Mouse (Mus musculus): ENCODE results near the gene Rcbtb2.

Gene Rcbtb2

DNA sequence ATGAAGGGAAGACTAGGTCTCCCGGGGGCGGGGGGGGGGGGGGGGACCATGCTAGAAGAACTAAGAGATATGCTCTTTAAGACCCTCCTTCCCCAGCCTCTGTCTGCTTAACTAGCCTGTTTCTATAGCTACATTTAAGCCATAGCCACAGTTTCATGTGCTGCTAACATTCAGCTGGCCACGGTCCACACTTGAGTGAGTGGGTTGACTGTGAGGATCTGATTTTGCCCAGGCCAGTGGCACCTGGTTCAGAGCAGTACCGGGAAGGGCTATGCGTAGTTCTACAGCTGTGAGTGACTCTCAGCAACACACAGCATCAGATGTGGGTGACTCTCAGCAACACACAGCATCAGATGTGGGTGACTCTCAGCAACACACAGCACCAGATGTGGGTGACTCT, 38.5 kb downstream of the Rcbtb2 start:
- no peak for DNase-seq (ENCODE audit: low spot score)

DNA sequence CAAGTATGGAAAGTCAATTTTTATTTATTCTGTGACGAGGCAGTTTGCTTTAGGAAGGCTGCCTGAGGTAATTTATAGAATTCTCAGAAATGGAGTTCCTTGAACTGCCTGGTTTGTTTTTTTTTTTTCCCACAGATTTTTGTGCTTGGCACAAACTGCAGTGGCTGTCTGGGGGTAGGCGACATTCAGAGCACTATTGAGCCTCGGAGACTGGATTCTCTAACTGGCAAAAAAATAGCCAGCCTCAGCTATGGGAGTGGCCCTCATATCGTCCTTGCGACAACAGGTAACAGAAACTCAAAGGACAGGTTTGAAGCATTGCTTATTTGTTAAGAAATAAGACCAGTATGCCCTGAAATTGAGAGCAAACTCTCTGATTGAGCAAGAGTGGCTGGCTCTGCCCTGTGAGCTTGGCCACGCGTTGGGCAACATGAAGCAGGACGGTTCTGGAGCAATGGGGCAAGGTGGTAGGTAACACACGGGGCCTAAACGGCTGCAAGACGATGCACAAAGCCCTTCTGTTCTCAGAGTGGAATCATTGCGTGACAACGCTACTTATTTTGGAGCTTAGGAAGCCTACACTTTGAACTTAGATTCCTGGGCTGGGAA, 39.5 kb downstream of the Rcbtb2 start:
- no peak for DNase-seq (ENCODE audit: low spot score)

DNA sequence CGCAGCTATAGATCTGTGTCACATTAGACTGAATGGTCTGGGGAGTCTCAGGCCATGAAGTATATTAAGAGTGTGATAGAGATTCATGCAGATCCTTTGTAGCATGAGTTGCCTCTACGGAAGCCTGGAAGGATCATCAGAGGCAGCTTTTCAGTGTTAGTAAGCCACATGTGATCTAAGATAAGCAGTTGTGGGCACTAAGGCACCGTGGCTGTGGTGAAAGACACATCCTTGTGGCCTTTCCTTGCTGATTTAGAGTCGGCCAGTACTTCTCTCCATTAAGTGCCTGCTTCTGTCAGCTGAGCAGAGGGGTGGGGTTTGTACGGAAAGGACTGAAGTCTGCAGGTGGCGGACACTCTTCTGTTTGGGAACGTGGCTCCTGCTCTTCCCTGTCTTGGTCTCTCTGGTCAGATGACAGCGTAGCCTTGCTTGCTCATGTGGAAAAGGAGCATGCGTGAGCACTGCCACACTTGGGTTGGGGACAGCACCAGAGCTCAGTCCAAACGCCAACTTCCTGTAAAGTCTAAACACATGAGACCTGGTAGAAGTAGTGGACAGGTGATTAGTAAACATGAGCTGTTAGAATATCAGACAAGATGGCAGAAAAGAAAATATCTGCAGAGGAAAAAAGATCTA, 40.6 kb downstream of the Rcbtb2 start:
- DNase-seq (ENCODE audit: low spot score), result no peak

DNA sequence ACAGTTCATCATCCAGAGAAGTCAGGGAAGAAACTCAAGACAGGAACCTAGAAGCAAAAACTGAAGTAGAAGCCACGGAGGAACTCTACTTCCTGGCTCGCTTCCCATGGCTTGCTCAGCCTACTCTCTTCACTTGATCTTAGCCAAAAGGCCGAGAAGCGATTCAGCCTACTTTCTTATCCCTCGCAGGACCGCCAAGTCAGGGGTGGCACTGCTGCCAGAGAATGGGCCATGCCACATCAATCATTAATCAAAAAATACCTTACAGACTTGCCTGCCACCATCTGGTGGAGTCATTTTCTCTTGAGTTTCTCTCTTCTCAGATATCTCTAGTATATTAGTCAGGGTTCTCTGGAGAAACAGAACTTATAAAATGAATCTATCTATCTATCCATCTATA, 42.3 kb downstream of the Rcbtb2 start:
- DNase-seq (ENCODE audit: low spot score), result no peak

DNA sequence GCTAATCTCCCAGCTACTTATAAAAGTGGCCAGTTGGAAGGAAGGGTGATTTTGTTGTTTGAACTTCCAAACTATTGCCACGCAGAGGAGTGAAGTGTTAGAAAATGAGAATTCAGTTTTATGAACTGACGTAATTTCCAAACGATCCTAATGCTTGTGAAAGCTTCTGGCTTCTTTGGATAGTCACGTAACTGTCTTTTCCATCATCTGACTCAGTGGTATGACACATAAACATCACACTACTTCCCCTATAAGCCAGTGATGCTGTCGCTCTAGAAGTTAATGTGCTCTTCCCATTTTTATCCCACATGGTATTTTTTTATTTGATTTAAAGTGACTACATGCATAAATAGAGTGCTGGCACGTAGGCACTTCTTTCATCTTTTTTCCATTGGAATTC, 45.8 kb downstream of the Rcbtb2 start:
- no peak for DNase-seq (ENCODE audit: low spot score)

DNA sequence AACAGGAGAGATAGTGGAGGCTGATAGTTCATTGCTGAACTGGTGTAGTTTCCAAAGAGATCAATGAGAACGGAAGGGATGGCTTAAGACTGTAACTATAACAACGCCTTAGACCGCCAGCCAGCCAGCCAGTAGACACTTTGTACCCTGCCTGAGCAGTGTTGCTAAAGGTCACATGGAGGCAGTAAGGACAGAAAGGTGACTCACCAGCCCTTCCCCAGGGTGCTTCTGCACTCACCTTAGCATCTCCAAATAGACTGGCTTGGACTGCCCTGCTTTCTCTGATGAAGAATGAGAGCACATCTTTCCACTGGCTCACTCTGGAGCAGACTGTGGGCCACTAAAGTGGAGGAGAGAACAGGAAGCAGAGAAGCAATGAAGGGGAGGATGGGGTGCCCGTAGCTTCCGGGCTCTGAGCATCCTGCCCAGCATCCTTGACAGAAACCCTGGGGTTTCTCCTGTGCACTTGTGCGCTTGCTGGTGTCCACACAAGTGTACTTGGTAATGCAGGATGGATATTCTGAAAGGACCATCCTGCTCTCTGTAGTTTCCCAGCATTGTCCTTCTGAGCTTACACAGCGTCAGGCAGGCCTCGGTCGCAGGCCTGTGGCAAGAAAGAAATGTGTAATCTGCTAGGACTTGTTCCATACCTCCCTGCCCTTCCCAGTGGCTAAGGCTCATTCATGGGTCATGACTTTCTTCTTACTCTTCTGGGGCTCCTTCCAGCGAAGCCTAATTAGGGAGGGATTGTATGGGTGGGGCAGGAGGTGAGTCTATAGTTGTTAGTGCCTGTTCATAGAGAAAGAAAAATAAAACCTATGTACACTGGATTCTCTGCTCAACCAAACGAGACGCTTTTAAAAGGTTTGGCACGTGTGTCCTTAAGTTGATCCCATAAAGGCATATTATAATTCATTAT, 47.3 kb downstream of the Rcbtb2 start:
- no peak for DNase-seq (ENCODE audit: low spot score)

DNA sequence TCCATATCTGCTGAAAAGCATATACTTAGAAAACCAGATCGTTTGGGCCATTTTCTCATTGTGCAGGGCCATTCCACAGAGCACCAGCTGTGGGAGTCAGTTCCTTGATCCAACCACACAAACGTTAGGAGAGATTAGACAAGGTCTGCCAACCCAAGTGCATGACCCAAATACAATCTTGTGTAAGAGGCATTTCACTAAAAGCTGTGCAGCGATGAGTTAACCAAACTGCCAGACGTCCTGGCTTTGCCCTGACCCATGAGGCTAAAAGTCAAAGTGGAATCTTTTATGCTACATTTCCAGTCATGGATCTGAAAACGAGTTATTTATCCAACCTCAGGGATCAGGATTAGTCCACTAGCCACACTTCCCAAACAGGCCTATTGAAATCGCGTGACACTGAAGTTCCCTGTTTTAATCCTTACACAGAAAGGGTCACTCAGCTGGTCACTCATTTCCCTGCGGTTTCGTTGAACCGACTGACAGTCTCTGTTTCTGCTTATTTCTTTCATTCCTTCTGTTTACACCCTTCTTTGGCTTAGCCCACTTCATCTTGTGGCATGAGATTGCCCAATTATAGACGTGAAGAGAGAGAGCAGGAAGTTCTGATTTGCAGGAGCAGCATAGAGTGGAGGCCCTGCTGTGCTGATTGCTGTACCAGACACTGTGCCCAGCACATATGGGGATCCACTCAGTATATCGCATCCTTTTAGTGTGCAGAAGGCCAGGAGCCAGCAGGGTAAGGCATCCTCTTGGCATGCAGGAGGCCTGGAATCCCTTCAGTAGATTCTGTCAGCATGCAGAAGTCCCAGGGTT, 49.6 kb downstream of the Rcbtb2 start:
- no peak for DNase-seq (ENCODE audit: low spot score)

DNA sequence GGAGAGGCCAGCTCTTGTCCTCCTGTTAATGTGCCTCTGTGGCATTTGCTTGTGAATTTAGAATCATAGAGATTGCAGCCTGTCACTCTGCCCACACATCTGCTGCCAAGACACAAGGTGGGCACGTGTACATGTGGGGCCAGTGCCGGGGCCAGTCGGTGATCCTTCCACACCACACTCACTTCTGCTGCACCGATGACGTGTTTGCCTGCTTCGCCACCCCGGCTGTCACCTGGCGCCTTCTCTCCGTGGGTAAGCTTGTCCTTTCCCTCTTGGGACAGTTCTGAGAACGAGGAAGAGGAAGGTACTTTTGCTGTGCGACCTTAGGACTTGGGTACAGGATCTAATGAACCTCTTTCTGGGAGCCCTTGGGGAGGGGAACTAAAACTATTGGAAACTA, 50.8 kb downstream of the Rcbtb2 start:
- no peak for DNase-seq (ENCODE audit: low spot score)

DNA sequence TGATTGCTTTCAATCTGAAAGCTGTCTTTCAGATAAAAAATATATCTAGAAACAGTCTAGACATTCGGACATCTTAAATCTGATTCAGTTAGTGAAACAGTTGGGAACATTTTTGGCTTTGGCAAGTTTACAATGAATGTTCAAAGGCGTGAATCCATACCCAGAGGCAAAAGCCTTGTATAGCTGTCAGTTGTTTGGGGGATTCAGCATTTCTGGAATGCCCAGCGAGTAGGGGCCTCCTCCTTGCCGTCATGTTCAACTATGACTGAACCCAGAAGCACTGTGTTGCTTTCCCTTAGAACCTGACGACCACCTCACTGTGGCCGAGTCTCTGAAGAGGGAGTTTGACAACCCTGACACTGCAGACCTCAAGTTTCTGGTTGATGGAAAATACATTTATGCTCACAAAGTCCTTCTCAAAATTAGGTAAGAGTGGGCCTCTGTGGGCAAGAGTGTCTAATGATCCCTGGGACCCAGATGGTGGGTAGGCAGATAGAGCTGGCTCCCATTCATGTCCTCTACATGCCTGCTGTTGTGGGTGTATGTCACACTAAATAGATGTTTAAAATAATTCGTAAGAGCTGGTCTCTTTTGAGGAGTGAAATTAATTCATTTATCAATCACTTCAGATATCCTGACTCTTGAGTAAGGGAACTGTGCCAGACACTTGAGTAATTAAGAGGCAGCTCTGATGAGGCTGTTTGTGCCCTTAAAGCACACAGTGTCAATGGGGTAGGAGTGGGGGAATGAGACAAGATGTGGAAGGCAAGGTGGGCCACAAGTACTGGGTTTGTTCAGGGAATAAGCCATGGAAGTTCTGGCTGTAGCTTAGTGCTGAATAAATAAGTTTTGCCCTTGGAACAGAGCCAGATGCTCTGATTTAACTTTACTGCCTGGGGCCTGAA, 51.5 kb downstream of the Rcbtb2 start:
- no peak for DNase-seq (ENCODE audit: low spot score)

DNA sequence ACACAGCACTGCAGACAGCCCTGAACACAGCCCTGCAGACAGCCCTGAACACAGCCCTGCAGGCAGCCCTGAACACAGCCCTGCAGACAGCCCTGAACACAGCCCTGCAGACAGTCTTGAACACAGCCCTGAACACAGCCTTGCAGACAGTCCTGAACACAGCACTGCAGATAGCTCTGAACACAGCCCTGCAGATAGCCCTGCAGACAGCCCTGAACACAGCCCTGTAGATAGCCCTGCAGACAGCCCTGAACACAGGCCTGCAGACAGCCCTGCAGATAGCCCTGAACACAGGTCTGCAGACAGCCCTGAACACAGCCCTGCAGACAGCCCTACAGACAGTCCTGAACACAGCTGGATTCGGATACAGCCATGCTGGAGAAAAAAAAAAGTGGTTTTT, 52.2 kb downstream of the Rcbtb2 start:
- DNase-seq (ENCODE audit: low spot score), result no peak

DNA sequence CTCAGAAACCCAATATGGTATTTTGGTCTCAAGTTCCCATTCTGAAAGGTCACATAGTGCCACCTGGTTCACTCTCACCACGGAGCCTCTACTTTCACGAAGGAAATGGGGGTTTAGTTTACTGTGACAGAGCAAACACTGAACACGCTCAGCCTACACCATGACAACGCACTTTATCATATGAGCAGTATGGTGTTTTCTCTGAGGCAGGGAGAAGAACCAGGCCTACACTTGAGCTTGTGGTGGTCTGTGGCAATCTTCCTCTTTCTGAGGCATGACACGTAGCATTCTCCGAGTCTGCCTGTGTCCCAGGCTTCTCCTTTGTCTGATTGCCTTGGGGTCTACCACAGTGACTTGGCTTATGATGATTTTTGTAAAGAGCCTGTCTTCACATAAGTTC, 53.0 kb downstream of the Rcbtb2 start:
- DNase-seq (ENCODE audit: low spot score), result no peak

DNA sequence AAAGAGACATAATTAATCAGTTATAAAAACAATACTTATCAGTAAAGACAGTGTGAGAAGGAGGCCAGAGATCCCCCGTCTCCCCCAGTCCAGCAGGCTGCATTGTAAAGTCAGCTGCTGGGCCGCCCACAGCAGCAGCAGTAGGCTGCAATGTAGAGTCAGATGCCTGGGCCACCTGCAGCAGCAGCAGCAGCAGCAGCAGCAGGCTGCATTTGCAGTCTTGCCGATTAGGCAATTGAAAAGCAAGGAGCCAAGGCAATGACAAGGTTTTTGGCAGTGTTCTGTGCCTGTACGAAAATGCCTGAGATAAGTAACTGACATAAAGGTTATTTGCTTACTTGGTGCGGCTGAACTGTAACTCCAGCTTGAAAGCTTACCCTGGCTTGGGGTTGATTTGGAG, 53.4 kb downstream of the Rcbtb2 start:
- no peak for DNase-seq (ENCODE audit: low spot score)

DNA sequence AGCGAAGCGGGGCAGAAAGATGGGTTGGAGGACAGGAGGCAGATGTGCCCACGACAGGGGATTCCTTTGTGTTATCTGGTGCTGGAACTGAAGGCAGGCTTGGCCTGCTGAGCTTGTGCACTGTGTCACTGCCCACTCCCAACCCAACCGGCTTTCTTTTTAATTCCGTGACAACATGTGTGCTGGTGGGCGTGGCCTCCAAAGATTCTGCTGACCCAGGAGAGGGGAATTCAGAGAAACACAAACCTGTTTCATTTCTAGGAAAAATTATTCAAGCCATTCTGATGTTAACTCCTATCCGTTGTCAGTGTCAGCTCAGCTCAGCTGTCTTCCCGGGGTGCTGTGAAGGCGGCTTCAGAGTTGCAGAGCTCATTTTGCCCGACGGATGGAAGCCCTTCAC, 55.1 kb downstream of the Rcbtb2 start:
- DNase-seq (ENCODE audit: low spot score), result no peak

DNA sequence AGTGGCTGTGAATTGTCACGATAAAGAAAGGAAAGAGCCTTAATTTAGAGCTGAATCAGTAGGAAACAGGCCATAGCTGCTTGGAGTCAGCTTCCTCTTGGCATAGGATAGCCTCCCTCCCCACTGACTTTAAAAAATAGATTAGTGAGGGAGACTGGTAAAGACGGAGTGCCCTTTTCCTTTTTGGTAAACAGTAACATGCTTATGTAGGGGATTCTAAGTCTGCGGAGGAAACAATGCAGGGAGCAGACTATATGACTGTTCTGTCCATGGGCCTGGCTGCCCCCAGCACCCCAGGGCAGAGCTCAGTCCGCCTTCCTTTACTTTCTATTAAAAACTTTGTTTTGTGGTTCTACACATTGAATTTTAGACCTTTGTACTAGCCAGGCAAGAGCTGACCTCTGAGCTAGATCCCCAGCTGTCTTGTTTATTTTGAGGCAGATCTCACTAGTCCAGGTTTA, 56.4 kb downstream of the Rcbtb2 start:
- DNase-seq (ENCODE audit: low spot score), result no peak

DNA sequence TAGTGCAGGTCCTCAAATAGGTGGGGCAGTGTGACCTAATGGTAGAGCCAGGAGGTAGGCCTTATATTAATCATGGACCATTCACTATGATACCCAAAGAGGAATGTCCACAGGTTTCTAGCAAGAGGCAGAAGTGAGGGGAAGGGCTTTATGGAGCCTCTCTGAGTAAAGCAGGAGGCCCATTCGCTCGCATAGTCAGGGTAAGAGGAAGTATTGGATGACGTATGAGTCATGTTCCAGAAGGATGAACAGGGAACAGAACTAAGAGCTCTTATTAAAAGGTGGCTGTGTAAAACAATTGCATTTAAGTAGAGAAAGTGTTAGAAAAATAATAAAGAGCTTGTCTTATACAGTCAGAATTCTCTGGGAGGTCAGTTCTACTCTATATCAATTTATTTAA, 57.8 kb downstream of the Rcbtb2 start:
- no peak for DNase-seq (ENCODE audit: low spot score)

DNA sequence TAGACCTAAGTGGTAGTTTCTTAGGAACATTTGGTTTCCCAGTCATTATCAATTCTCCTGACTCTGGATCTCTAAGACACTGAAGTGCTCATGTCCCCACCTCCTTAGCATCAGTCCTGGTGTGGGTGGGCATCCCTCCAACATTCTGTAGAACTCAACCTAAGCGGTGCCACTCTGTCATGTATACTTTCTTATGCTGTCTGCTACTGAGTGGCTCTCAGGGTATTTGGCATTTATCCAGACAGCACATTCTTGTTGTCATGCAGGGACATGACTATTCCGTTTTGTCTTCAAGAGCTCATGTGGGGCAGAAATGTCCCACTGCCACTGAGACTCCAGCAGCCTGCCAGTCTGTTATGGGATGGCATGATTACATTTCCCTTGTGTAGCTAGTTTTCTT, 58.3 kb downstream of the Rcbtb2 start:
- DNase-seq (ENCODE audit: low spot score), result no peak

DNA sequence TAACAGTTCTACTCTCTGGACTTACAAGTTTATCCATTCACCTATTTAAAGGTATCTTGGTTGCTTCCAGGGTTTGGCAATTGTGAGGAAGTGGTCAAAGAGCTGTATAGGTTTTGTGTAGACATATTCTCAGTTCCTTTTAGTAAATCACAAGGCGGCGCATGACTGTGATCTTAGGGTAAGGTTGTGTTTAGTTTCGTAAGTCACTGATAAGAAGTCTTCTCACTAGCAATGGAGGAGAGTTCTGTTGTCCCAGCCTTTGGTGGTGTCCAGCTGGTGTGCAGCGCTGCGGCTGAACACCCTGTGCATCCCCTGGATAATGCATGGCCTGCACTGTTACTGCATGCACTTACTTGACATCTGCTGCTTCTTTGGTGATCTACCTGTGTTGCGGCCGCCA, 64.0 kb downstream of the Rcbtb2 start:
- DNase-seq (ENCODE audit: low spot score), result no peak

DNA sequence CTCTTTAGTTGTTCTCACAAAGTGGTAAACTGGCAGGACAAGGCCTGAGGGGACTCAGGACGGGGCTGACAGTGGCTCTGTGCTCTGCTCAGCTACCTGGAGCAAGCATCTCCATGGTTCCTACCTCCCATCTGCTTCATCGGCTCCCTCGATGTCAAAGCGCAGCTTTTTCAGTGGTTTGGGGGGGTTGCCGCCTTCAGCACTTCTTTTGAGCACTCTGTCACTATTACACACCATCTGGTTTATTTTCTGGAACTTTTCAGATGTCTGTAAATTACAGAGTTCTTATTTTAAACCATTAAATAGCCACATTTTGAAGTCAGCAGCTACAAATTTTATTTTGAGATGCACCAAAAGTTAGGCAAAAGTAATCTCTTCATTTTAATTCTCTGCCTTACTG, 76.2 kb downstream of the Rcbtb2 start:
- DNase-seq (ENCODE audit: low spot score), result no peak

DNA sequence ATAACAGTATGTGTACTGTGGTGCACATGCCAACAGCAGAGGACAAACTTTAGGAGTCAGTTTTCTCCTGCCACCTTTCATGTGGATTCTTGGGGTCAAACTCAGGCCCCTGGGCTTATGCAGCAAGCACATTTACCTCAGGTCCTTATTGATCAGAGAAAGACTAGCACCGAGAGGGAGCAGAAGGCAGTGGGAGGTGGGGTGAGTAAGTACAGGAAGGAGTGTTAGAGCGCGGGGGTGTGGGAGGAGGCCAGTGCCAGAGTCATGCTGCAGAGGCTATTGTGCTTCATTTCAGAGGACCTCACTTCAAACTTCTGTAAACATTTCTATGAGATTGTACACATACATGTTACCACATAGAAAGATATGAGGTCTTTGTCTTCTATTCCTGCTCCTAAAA, 78.6 kb downstream of the Rcbtb2 start:
- DNase-seq (ENCODE audit: low spot score), result no peak

DNA sequence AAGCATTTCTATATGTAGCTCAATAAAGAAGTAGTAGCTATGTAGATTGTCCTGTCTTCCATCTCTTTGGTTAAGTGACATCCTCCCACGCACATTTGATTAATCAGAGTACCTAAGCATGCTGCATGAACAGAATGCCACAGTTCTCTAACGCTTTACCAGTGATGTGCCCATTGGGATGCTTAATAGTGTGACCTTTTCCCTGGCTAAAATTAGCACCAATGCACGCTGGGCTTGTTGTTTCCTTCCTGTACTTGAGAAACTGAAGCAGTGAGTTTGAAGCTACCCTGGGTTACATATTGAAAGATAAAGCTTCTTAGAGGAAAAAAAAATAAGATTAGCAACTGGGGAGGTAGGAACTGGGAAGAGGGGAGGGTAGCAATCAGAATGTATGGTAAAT, 81.2 kb downstream of the Rcbtb2 start:
- no peak for DNase-seq (ENCODE audit: low spot score)

DNA sequence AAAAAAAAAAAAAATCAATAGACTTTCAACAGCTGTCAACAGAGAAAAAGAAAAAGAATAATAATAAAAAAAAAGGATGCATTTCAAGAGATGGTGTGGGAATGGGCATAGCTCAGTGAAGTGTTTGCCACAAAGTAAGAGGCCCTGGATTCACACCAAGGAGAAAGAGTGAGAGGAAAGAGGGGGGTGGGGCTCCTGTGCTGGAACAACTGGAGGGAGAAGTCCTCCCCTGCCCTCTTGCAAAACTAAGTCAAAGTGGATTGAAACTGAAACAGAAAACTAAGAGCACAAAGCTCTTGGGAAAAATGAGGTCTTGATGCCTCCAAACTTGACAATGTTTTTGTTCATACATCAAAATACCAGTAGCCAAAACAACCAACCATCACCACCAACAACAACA, 86.4 kb downstream of the Rcbtb2 start:
- DNase-seq (ENCODE audit: low spot score), result no peak

All from urinary bladder, postnatal 14 days (tissue).